Mouse (Mus musculus): ENCODE data around the gene Ubxn1. TPM values are rescaled to one million over a fixed set of nuclear protein-coding genes. Genes with fewer than 3 reads are reported as not detected.
"Not testable (repeated sequence)": the region's sequence is repeated elsewhere in the genome, so short reads cannot be mapped to it uniquely, and the experiment has no call there.

The Ubxn1 gene
- polyA plus RNA-seq, 1 experiment from 2014 or later = 138 TPM

DNA sequence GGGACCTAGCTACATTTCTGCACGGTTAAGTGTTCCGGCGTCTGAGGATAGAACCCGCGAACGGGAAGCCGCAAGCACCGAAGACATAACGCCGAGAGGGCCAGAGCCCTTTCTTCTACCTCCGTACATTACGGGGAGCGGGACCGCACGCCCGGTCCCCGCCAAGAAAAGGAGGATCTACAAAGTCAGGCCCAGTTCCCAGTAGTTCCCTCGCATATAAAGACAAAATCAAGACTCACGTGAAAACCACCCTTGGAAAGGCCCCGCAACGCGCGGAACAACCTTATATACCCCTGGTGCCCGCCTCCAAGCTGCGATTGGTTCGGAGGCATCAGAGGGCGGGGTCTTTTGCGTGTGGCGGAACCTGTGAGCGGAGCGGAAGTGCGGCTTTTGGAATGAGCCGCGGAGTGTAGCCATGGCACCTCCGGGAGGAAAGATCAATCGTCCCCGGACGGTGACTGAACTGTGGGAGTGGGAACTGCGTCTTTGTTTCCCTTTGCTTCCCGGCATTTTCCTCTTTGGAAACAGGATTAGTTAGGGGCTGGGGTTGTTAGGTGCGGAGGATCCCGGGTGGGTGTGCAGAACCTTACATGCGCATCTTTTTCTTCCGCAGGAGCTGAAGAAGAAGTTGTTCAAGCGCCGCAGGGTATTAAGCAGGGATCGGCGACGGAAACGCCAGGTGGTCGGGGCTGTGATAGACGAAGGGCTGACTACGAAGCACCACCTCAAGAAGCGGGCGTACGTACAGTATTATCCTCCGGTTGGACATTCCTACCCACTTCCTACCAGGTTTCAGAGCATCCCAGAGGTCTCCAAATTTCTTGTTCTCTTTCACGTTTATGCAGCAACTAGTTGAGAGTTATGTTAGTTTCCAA lies 17.5 kb downstream of the Ubxn1 start, which contains the start of the genes 1810009A15Rik and Gm49416:
TSS of gene 1810009A15Rik (plus strand) at position 343 of the 875 bp plus-strand sequence.
TSS of gene Gm49416 (plus strand) at position 416 of the 875 bp plus-strand sequence.
- H3K27ac ChIP-seq (replicated peaks) = peak within 1 kb of the TSS; percentile 85
- peaks cover 25% of the 10 kb centered on the region for H3K4me1 ChIP-seq
- no peaks in the 10 kb centered on the region for H3K27me3 ChIP-seq (replicated peaks)
- H3K9ac ChIP-seq (replicated peaks) = peak within 1 kb of the TSS; percentile 66
- H3K4me2 ChIP-seq = peak within 1 kb of the TSS; percentile 78
- peak within 1 kb of the TSS; percentile 67 for H3K4me3 ChIP-seq (replicated peaks)
- ATAC-seq (ENCODE audit: low FRiP score) = peak; percentile 96
- peaks cover 9% of the 10 kb centered on the region for H3K36me3 ChIP-seq
- WGBS = under 1% methylated on average over 57 of the region's 58 CpGs
- H3K9me3 ChIP-seq (replicated peaks) = no peaks in the 10 kb centered on the region

DNA sequence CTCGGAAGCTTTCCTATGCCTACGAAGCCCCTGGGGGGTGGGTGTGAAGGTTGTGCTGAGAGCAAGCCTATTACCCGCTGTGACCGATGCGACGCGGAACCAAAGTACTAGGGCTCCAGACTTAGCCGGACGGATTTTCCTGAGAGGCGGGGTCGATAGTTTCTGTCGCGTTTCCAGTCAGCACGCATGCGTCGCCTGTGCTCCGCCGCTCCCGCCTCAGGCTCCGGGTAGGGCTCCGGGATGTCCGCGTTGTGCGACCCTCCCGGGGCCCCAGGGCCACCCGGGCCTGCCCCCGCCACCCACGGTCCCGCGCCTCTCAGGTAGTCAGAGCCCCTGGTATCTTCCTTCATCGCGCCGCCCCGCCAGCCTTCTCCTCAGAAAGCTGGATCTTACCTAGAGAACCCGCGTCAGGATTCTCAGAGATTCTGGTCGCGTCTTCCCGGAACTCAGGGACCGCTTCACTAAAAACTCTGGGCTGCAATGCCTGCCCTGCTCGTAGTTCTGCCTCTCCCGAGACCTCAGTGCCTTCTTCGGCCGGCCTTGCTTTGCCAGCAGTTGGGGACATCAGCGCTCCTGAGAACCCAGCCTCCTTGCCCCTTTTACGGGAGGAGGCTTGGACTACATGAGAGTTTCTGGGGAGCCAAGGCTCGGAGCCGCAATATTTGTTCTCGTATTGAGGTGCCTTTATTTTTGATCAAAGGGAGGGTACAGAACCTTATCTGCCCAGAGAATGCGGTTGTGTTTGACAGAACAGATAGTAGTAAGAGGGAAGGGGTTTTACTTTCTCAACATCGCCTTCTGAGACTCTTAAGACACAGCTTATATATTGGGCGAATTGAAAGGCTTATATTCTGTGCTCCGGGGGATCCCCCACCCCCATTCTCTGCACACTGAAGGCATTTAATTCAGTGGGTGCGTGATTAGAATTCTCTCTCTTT lies 21.8 kb downstream of the Ubxn1 start, which contains the start of gene Ints5:
TSS of gene Ints5 (plus strand) at position 177 of the 938 bp plus-strand sequence.
- WGBS = 3% methylated on average over 54 of the region's 54 CpGs
- peak within 1 kb of the TSS; percentile 71 for H3K9ac ChIP-seq (replicated peaks)
- ATAC-seq (ENCODE audit: low FRiP score) = peak; percentile 51
- H3K36me3 ChIP-seq = peaks cover 22% of the 10 kb centered on the region
- H3K4me2 ChIP-seq = peak within 1 kb of the TSS; percentile 94
- peaks cover 40% of the 10 kb centered on the region for H3K4me1 ChIP-seq
- H3K9me3 ChIP-seq (replicated peaks) = no peaks in the 10 kb centered on the region
- H3K27me3 ChIP-seq (replicated peaks) = no peaks in the 10 kb centered on the region
- peak within 1 kb of the TSS; percentile 85 for H3K27ac ChIP-seq (replicated peaks)
- peak within 1 kb of the TSS; percentile 63 for H3K4me3 ChIP-seq (replicated peaks)

DNA sequence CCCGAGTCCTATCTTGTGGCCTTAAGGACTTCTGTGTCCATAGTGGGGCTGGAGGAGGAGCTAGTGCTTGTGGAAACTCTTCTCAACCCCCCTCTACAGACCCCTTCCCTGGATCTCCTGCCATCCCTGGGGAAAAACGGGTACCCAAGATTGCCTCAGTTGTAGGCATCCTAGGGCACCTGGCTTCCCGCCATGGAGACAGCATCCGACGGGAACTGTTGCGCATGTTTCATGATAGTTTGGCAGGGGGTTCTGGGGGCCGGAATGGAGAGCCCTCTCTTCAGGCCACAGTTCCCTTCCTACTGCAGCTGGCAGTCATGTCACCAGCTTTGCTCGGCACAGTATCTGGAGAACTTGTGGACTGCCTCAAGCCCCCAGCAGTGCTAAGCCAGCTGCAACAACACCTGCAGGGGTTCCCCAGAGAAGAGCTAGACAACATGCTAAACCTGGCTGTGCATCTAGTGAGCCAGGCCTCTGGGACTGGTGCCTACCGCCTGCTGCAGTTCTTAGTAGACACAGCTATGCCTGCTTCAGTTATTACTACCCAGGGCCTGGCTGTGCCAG lies 24.2 kb downstream of the Ubxn1 start:
- H3K27me3 ChIP-seq (replicated peaks) = no peaks in the 10 kb centered on the region
- H3K27ac ChIP-seq (replicated peaks) = no peak overlapping the region
- H3K4me1 ChIP-seq = peaks cover 47% of the 10 kb centered on the region
- H3K4me2 ChIP-seq = no peak overlapping the region
- no peak for ATAC-seq (ENCODE audit: low FRiP score)
- peaks cover 22% of the 10 kb centered on the region for H3K36me3 ChIP-seq
- no peak overlapping the region for H3K4me3 ChIP-seq (replicated peaks)
- peak overlapping the region; percentile 20; the same call in 1 of the 2 replicates for H3K9ac ChIP-seq (replicated peaks)
- H3K9me3 ChIP-seq (replicated peaks) = no peaks in the 10 kb centered on the region
- WGBS = 90% methylated on average over 9 of the region's 9 CpGs

DNA sequence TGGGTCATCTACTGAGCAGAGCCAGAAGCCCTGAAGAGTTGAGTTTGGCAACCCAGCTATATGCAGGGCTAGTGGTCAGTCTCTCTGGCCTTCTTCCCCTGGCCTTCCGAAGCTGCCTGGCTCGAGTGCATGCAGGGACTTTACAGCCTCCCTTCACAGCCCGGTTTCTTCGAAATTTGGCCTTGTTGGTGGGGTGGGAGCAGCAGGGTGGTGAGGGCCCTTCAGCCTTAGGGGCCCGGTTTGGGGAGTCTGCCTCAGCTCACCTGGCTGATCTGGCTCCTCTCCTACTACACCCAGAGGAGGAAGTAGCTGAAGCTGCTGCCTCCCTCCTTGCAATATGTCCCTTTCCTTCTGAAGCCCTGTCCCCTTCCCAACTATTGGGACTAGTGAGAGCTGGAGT lies 24.9 kb downstream of the Ubxn1 start:
- H3K4me1 ChIP-seq = peaks cover 51% of the 10 kb centered on the region
- peaks cover 15% of the 10 kb centered on the region for H3K36me3 ChIP-seq
- 83% methylated on average over 5 of the region's 5 CpGs for WGBS
- H3K9me3 ChIP-seq (replicated peaks); ATAC-seq (ENCODE audit: low FRiP score); H3K9ac ChIP-seq (replicated peaks); H3K27me3 ChIP-seq (replicated peaks); H3K4me2 ChIP-seq; H3K4me3 ChIP-seq (replicated peaks); H3K27ac ChIP-seq (replicated peaks): not testable (repeated sequence)

DNA sequence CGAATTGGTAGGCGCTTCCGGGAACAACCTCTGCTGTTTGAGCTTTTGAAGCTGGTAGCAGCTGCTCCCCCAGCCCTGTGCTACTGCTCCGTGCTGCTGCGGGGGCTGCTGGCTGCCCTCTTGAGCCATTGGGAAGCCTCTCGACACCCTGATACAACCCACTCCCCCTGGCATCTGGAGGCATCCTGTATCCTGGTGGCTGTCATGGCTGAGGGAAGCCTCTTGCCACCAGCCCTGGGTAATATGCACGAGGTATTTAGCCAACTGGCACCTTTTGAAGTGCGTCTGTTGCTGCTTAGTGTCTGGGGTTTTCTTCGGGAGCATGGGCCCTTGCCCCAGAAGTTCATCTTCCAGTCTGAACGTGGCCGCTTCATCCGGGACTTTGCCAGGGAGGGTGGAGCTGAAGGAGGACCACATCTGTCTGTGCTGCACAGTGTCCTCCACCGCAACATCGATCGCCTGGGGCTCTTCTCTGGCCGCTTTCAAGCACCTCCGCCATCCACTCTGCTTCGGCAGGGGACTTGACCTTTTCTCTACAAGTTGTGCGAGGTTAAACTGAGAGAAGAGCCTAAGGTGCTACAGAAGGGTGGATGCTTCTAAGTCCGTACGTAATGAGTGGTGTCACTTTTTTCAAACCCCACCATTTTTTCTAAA lies 26.0 kb downstream of the Ubxn1 start:
- peak; percentile 61 for ATAC-seq (ENCODE audit: low FRiP score)
- WGBS = 20% methylated on average over 21 of the region's 21 CpGs

DNA sequence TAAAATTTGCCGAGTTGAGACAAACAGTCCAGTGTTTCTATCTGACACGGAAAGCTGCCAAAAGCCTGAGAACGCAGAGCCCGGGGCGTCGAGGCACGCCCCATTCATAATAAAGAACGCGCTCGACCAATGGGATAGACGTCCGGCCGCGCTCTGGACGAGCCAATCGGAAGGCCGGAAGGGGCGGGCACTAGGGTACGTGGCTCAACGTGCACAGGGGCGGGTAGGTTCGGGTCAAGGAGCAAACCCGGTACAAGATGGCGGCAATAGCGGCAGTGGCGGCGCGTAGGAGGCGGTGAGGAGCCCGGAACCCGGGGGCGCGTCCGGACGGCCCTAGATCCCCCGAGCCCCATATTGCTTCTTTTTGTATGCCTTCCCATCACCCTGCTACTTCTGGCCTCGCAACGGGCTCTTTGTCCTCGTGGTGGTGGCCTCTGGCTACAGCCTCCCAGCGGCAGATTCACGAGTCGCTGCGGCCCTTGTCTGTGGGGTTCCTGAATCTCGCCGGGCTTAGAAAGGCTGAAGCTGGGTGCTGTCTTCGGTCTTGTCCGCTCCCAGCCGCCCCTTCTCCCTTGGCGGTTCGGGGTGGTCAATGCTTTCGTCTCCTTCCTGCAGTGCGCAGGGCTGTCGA lies 26.7 kb downstream of the Ubxn1 start, which contains the start of gene Ganab:
TSS of gene Ganab (plus strand) at position 207 of the 631 bp plus-strand sequence.
- Histone ChIP-seq H3K27me3 (replicated peaks) (no peaks in the 10 kb centered on the region), H3K36me3 (peaks cover 24% of the 10 kb centered on the region), H3K4me3 (replicated peaks) (peak within 1 kb of the TSS; percentile 64), H3K4me2 (peak within 1 kb of the TSS; percentile 75), H3K27ac (replicated peaks) (peak within 1 kb of the TSS; percentile 87), H3K4me1 (peaks cover 51% of the 10 kb centered on the region), H3K9me3 (replicated peaks) (no peaks in the 10 kb centered on the region), H3K9ac (replicated peaks) (peak within 1 kb of the TSS; percentile 83)
- WGBS = under 1% methylated on average over 52 of the region's 53 CpGs
- peak; percentile 98 for ATAC-seq (ENCODE audit: low FRiP score)

More for the DNA sequence above, 26.0 kb downstream of the Ubxn1 start:
- peak overlapping the region; percentile 87 for H3K27ac ChIP-seq (replicated peaks)
- H3K36me3 ChIP-seq = peaks cover 19% of the 10 kb centered on the region
- not testable (repeated sequence) for H3K27me3 ChIP-seq (replicated peaks); H3K9me3 ChIP-seq (replicated peaks)
- H3K9ac ChIP-seq (replicated peaks) = peak overlapping the region; percentile 83
- peak overlapping the region; percentile 75 for H3K4me2 ChIP-seq
- peak overlapping the region; percentile 64 for H3K4me3 ChIP-seq (replicated peaks)
- peaks cover 51% of the 10 kb centered on the region for H3K4me1 ChIP-seq

DNA sequence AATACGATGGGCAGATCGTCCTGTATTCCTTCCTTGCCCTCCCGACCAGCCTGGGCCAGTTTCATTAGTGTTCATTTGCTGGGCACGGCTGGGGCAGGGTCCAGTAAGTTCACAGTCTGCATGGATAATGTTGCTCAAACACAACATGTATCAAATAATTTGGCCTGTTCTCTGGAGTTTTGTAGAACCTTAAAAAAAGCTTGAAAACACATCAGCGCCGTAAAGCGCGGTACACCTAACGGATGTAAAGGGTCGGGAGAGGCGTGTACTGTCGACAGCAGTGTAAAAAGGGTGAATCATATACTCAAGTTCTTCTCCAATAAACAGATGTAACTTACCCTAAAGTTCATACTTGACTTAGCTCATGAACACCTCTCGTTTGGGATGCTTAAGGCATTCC lies 27.3 kb downstream of the Ubxn1 start:
- Histone ChIP-seq H3K27ac (replicated peaks) (peak overlapping the region; percentile 87), H3K4me1 (peaks cover 47% of the 10 kb centered on the region), H3K4me2 (peak overlapping the region; percentile 75), H3K9ac (replicated peaks) (peak overlapping the region; percentile 83), H3K9me3 (replicated peaks) (no peaks in the 10 kb centered on the region), H3K4me3 (replicated peaks) (peak overlapping the region; percentile 64), H3K27me3 (replicated peaks) (no peaks in the 10 kb centered on the region), H3K36me3 (peaks cover 30% of the 10 kb centered on the region)
- ATAC-seq (ENCODE audit: low FRiP score) = no peak
- WGBS = 9% methylated on average over 13 of the region's 13 CpGs

DNA sequence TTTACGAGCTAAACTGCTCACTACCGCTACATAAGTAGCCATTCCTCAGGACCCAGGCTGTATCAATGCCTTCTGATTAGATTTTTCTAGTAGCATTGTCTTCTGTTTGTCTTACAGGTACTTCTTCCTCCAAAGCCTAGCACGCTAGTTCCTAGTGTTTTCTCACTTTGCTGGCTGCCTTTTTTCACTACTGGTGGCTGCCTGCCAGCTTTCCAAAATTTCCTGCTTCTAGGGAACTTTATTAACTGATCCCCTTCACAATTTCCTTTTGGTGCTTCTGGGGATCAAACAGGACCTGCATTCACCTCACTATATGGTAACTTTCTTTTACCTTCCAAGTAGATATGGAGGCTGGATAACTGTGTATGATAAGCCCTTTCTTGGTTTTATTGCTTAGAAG lies 27.8 kb downstream of the Ubxn1 start:
- Histone ChIP-seq H3K9me3 (replicated peaks) (no peaks in the 10 kb centered on the region), H3K9ac (replicated peaks) (peak overlapping the region; percentile 83), H3K27ac (replicated peaks) (no peak overlapping the region), H3K36me3 (peaks cover 33% of the 10 kb centered on the region), H3K27me3 (replicated peaks) (no peaks in the 10 kb centered on the region), H3K4me3 (replicated peaks) (peak overlapping the region; percentile 64), H3K4me2 (peak overlapping the region; percentile 75), H3K4me1 (peaks cover 42% of the 10 kb centered on the region)
- no peak for ATAC-seq (ENCODE audit: low FRiP score)
- WGBS = 55% methylated on average over 3 of the region's 3 CpGs

DNA sequence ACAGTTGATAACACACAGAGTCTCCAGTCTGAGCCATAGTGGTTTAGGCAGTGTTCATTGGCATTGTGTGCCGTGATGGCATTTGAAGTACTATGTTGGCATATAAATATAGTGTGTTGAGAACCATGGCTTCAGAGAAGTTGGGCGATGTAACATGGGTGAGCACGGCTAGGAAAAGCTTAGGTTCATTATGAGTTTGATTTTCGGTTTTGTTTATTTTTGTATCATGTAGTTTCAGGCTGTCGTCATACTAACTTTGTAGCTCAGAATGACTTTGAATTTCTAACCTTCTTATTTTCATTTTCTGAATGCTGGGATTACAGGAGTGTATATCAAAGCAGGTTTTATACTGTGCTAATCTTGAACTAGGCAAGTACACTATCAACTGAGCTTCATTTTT lies 32.1 kb downstream of the Ubxn1 start:
- H3K4me1 ChIP-seq = peaks cover 20% of the 10 kb centered on the region
- no peaks in the 10 kb centered on the region for H3K9me3 ChIP-seq (replicated peaks)
- 94% methylated on average over 5 of the region's 5 CpGs for WGBS
- no peak overlapping the region for H3K27ac ChIP-seq (replicated peaks)
- H3K9ac ChIP-seq (replicated peaks) = no peak overlapping the region
- no peak overlapping the region for H3K4me2 ChIP-seq
- H3K36me3 ChIP-seq = peaks cover 59% of the 10 kb centered on the region
- no peak for ATAC-seq (ENCODE audit: low FRiP score)
- H3K4me3 ChIP-seq (replicated peaks) = no peak overlapping the region
- H3K27me3 ChIP-seq (replicated peaks) = no peaks in the 10 kb centered on the region

DNA sequence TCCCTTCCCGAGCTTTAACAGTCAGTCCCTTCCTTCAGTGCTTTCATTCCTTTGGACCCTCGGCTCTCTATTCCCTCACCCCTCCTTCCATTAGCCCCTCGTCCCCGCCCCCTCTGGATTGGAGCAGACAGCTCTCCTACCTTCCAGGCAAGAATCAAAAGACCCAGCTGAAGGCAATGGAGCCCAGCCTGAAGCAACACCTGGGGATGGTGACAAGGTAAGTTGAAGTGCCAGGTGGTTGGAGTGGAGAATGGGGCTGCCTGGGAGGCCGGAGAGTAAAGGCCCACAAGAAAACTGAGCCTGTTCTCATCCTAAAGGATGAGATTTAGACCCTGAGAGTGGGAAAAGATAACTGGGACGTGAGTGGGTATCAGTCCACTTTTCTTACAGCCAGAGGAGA lies 37.2 kb downstream of the Ubxn1 start:
- WGBS = 89% methylated on average over 6 of the region's 6 CpGs

More for the DNA sequence above, 37.2 kb downstream of the Ubxn1 start:
- peaks cover 94% of the 10 kb centered on the region for H3K36me3 ChIP-seq
- H3K27ac ChIP-seq (replicated peaks) = no peak overlapping the region
- no peak overlapping the region for H3K9ac ChIP-seq (replicated peaks)
- H3K4me3 ChIP-seq (replicated peaks) = no peak overlapping the region
- no peaks in the 10 kb centered on the region for H3K4me1 ChIP-seq
- ATAC-seq (ENCODE audit: low FRiP score) = no peak
- H3K27me3 ChIP-seq (replicated peaks) = no peaks in the 10 kb centered on the region
- H3K9me3 ChIP-seq (replicated peaks) = no peaks in the 10 kb centered on the region
- no peak overlapping the region for H3K4me2 ChIP-seq
